Mouse (Mus musculus) kidney, embryonic 14.5 days (tissue): ENCODE results near the gene Gm42906. TPM values are rescaled to one million over a fixed set of nuclear protein-coding genes. Genes with fewer than 3 reads are reported as not detected.

Source experiments
- ATAC-seq: fragments of 200-750 bp; cut with Nextera tagmentation; 2 replicates; pipeline ENCODE4 v1.8.0; 2017; ENCODE audit warnings: moderate number of reproducible peaks, mild to moderate bottlenecking, moderate TSS enrichment, moderate library complexity; ENCODE audit not compliant: low FRiP score, low TSS enrichment
- H3K27ac ChIP-seq: fragments of 300-500 bp; sonication (generic); 2 replicates; pipeline ENCODE4 v1.5.1; 2014; ENCODE audit warnings: low read depth, mild to moderate bottlenecking, low read length, moderate library complexity, mixed read lengths
- H3K27me3 ChIP-seq: fragments of 300-500 bp; sonication (generic); 2 replicates; pipeline ENCODE4 v1.6.1; 2014; ENCODE audit warnings: mild to moderate bottlenecking, low read length; ENCODE audit not compliant: control insufficient read depth, insufficient read depth
- H3K36me3 ChIP-seq: fragments of 300-500 bp; sonication (generic); 2 replicates; pipeline ENCODE4 v1.6.1; 2014; ENCODE audit warnings: low read length, mixed read lengths; ENCODE audit not compliant: control insufficient read depth, insufficient read depth
- H3K4me1 ChIP-seq: fragments of 300-500 bp; sonication (generic); 2 replicates; pipeline ENCODE4 v1.6.1; 2014; ENCODE audit warnings: low read length, mixed read lengths; ENCODE audit not compliant: control insufficient read depth, insufficient read depth
- H3K4me2 ChIP-seq: fragments of 300-500 bp; sonication (generic); replicated peaks from 2 replicates; pipeline ENCODE4 v1.6.1; 2014; ENCODE audit warnings: low read depth, mild to moderate bottlenecking, low read length
- H3K4me3 ChIP-seq: fragments of 300-500 bp; sonication (generic); 2 replicates; pipeline ENCODE4 v1.5.1; 2014; ENCODE audit warnings: mild to moderate bottlenecking, low read length
- H3K9ac ChIP-seq: fragments of 300-500 bp; sonication (generic); 2 replicates; pipeline ENCODE4 v1.6.1; 2014; ENCODE audit warnings: low read depth, mild to moderate bottlenecking, low read length, moderate library complexity
- H3K9me3 ChIP-seq: fragments of 300-500 bp; sonication (generic); 2 replicates; pipeline ENCODE4 v1.6.1; 2016; ENCODE audit warnings: low read length; ENCODE audit not compliant: control insufficient read depth
- WGBS: fragments of 180-500 bp; shearing (Covaris S2); extraction: QIAGEN DNeasy Blood & Tissue Kit; methylation state at CpG from one replicate; pipeline ENCODE4 v1.1.7; 2014; 5-methylcytosine and 5-hydroxymethylcytosine counted together
- polyA plus RNA-seq: library from polyadenylated mRNA; unstranded; fragments of >200 nt; fragmentation: Nextera tagmentation; extraction: Ambion mirVana; gene quantifications from 2 replicates; pipeline ENCODE4 v1.2.1, GENCODE M21; 2014

The Gm42906 gene
- polyA plus RNA-seq, 1 experiment from 2014 or later: not detected

DNA sequence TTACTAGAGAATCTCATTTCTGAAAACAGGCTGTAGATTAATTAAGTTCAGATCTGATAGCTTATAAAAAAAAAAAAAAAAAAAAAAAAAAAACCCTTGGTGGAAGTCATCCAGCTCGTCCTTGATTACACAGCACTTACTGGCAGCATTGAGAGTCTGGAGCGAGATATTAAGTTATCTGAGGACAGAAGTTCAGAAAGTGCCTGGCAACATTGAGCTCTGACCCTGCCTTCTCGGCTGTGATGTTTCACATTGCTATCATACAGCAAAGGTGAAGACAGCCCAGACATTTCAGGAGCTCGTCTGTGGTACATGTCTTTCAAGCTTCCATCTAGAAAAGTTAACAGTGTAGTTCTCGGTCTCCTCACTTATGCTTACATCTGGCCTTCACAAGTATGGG lies 290.1 kb downstream of the Gm42906 start:
- WGBS: 84% methylated on average over 5 of the region's 5 CpGs
- Histone ChIP-seq H3K27ac (no peak overlapping the region), H3K4me1 (peaks cover 9% of the 10 kb centered on the region), H3K36me3 (no peaks in the 10 kb centered on the region), H3K9me3 (no peaks in the 10 kb centered on the region), H3K27me3 (no peaks in the 10 kb centered on the region), H3K4me3 (no peak overlapping the region), H3K4me2 (no peak overlapping the region), H3K9ac (no peak overlapping the region)
- ATAC-seq: no peak

- Histone ChIP-seq H3K4me3 (no peak overlapping the region), H3K36me3 (no peaks in the 10 kb centered on the region), H3K4me1 (peaks cover 3% of the 10 kb centered on the region; the same call in 1 of the 2 replicates), H3K27ac (no peak overlapping the region), H3K9ac (no peak overlapping the region), H3K4me2 (no peak overlapping the region), H3K9me3 (no peaks in the 10 kb centered on the region), H3K27me3 (no peaks in the 10 kb centered on the region)
- 73% methylated on average over 4 of the region's 4 CpGs for WGBS
- ATAC-seq: no peak
Observed at GRCm38 (mm10) chr5:151137311-151137710, 290.7 kb downstream of the Gm42906 start.

DNA sequence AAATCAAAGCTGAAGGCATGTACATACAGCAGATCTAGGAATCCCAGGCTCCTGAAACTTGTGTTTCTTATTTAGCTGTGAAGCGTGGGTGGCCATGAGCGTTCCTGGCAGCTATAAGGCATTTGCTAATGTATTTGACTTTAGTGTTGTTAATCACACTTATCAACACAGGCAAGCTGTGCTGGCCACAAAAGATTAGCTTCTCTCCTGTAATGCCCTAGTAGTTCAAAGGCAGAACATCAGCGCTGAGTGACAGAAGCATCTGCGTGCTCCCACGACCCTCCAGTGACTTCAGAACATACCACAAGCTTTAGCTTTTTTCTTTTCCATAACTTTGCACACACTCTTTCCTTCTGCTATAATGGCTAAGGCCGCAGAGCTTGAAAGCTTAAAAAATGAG lies 292.0 kb downstream of the Gm42906 start:
- H3K4me3 ChIP-seq: no peak overlapping the region
- ATAC-seq: peak; percentile 78; the same call in 1 of the 2 replicates
- WGBS: 57% methylated on average over 6 of the region's 6 CpGs

DNA sequence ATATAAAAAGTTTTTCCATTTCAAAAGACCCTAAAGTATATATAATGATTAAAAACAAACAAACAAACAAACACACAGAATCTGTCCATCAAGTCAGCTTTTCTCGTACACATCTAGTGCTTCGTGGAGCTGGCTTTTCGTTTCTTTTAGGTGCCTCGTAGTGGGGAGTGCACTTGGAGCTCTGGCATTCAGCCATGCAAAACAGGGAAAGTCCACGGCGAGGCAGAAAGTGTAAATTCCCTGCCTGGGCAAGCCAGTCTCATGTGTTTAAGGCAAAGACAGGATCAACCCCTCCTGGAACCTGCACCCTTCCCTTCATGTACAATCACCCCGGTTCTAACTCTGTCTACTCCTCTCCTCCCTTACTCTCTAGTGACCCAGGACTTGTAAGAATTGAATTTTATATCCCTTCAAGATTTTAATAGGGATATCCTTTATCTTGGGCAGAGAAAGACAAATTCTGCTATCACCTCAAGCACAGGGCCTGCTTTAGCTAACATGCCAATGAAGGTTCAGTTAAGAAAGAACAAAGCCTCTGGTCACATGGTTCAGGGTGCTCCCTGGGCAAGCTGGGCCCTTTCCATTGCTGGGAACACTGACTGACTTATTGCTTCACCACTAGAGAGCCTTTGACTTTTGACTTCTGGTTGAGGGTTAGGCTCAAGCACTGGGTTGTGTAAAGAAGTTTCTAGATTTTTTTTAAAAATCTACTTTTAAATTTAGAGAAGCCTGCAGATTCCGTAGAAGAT lies 292.7 kb downstream of the Gm42906 start:
- Histone ChIP-seq H3K9ac (no peak overlapping the region), H3K4me1 (peaks cover 3% of the 10 kb centered on the region; the same call in 1 of the 2 replicates), H3K9me3 (no peaks in the 10 kb centered on the region), H3K27me3 (no peaks in the 10 kb centered on the region), H3K36me3 (no peaks in the 10 kb centered on the region), H3K27ac (peak overlapping the region; percentile 81; the same call in 1 of the 2 replicates), H3K4me3 (no peak overlapping the region), H3K4me2 (no peak overlapping the region)
- 57% methylated on average over 8 of the region's 8 CpGs for WGBS
- ATAC-seq: 0 out of 2 replicates have a peak, but pooled peaks have one; percentile 47

More for the DNA sequence above, 292.0 kb downstream of the Gm42906 start:
- H3K4me2 ChIP-seq: no peak overlapping the region
- no peaks in the 10 kb centered on the region for H3K9me3 ChIP-seq
- H3K27me3 ChIP-seq: no peaks in the 10 kb centered on the region
- H3K27ac ChIP-seq: peak overlapping the region; percentile 81
- H3K36me3 ChIP-seq: no peaks in the 10 kb centered on the region
- H3K9ac ChIP-seq: no peak overlapping the region; the same call in 1 of the 2 replicates
- peaks cover 3% of the 10 kb centered on the region; the same call in 1 of the 2 replicates for H3K4me1 ChIP-seq

- Histone ChIP-seq H3K27ac (no peak overlapping the region), H3K27me3 (no peaks in the 10 kb centered on the region), H3K4me1 (peaks cover 3% of the 10 kb centered on the region; the same call in 1 of the 2 replicates), H3K9me3 (no peaks in the 10 kb centered on the region), H3K4me3 (no peak overlapping the region), H3K4me2 (no peak overlapping the region), H3K36me3 (no peaks in the 10 kb centered on the region), H3K9ac (no peak overlapping the region)
- WGBS: 92% methylated on average over 4 of the region's 4 CpGs
- ATAC-seq: no peak
Observed at GRCm38 (mm10) chr5:151134202-151134601, 293.8 kb downstream of the Gm42906 start.

- H3K27me3 ChIP-seq: no peaks in the 10 kb centered on the region
- no peak overlapping the region for H3K9ac ChIP-seq
- H3K9me3 ChIP-seq: no peaks in the 10 kb centered on the region
- H3K36me3 ChIP-seq: no peaks in the 10 kb centered on the region
- WGBS: 87% methylated on average over 14 of the region's 14 CpGs
- no peak overlapping the region for H3K4me2 ChIP-seq
- peaks cover 3% of the 10 kb centered on the region; the same call in 1 of the 2 replicates for H3K4me1 ChIP-seq
- no peak overlapping the region for H3K27ac ChIP-seq
- no peak for ATAC-seq
- H3K4me3 ChIP-seq: no peak overlapping the region
Observed at GRCm38 (mm10) chr5:151133744-151134143, 294.2 kb downstream of the Gm42906 start.

DNA sequence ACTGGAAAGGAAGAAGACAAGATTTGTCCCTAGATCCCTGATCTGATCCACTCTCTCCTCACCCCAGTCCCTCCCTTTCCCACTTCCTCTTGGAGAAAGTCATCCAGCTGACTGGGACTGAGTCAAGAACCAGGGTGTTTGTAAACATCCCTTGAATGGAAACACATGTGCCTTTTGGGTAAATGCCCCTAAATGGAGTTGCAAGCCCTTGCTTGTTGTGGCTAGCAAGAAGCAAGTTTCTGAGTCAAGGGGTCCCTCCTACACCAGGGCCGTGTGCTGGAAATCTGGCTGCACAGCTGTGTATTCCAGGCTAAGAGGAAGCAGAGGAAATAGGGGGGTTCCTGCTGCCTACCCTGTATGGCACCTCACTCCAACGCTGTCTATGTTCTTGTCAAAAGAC lies 298.2 kb downstream of the Gm42906 start:
- ATAC-seq: no peak
- no peak overlapping the region for H3K27ac ChIP-seq

GRCm38 (mm10) chr5:151127298-151127717 lies 300.7 kb downstream of the Gm42906 start:
- Histone ChIP-seq H3K9ac (no peak overlapping the region), H3K4me1 (no peaks in the 10 kb centered on the region), H3K4me2 (peak overlapping the region; percentile 23; the same call in 1 of the 2 replicates), H3K27ac (no peak overlapping the region), H3K27me3 (no peaks in the 10 kb centered on the region), H3K9me3 (no peaks in the 10 kb centered on the region), H3K36me3 (no peaks in the 10 kb centered on the region), H3K4me3 (peak overlapping the region; percentile 9; the same call in 1 of the 2 replicates)
- 50% methylated on average over 6 of the region's 6 CpGs for WGBS
- no peak for ATAC-seq

More for the DNA sequence above, 298.2 kb downstream of the Gm42906 start:
- Histone ChIP-seq H3K4me1 (no peaks in the 10 kb centered on the region), H3K4me3 (no peak overlapping the region), H3K4me2 (no peak overlapping the region), H3K9me3 (no peaks in the 10 kb centered on the region), H3K27me3 (no peaks in the 10 kb centered on the region), H3K36me3 (no peaks in the 10 kb centered on the region), H3K9ac (no peak overlapping the region)
- 74% methylated on average over 2 of the region's 2 CpGs for WGBS

- Histone ChIP-seq H3K36me3 (no peaks in the 10 kb centered on the region), H3K9me3 (no peaks in the 10 kb centered on the region), H3K4me2 (peak overlapping the region; percentile 23; the same call in 1 of the 2 replicates), H3K27me3 (no peaks in the 10 kb centered on the region), H3K9ac (no peak overlapping the region), H3K4me3 (peak overlapping the region; percentile 9; the same call in 1 of the 2 replicates), H3K4me1 (no peaks in the 10 kb centered on the region), H3K27ac (no peak overlapping the region; the same call in 1 of the 2 replicates)
- no peak for ATAC-seq
- 38% methylated on average over 10 of the region's 10 CpGs for WGBS
Observed at GRCm38 (mm10) chr5:151126608-151127005, 301.4 kb downstream of the Gm42906 start.
